Mouse (Mus musculus): Measurements from ENCODE around the gene Slc6a16.

DNA sequence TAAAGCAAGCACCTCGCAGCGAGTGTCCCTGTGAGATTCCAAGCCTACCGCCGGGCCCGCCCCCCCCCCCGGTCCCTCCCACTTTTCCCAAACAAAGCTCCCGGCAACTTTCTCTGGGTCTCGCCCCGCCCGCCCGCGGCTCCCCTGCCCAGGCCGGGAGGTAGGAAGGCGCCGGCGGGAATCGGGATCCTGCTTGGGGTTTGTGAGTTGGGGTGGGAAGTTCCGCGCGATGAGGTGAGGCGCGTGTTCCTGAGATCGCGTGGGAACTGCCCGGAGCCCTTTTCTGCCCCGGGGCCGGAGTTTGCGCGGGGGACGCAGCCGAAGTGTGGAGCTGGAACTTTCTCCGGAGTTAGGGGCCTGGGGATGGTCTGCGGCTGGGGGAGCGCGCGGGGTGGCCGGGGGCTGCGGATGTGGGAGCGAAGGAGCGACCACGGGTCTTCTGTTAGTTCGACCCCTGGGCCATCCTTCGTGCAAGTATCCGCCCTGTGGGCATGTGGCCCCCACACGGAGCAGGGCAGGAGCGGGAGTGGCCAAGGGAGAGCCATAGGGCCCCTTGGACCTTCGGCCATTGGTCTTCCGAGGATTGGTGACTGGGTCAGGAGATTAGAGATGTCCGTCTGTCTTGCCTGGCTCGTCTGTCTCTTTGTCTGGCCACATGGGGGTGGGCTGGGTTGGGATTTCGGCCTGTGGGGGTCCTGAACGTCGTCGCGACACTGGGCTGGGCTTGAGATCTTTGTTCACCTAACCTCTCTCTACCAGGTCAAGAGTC is 25.0 kb upstream of the Slc6a16 start, which contains the start of gene Tead2:
- TF ChIP-seq POLR2A (IDR thresholded peaks at IDR 0.05; ENCODE audit: extremely low read depth, insufficient read depth, low read length) (no peak), CTCF (IDR thresholded peaks at IDR 0.05; ENCODE audit: low read depth, low read length) (no peak)

Data from liver, adult 2 months (tissue).